Mouse (Mus musculus): ENCODE data around the gene Clock. TPM values are rescaled to one million over a fixed set of nuclear protein-coding genes. Genes with fewer than 3 reads are reported as not detected.
A peak's percentile ranks its signal among the peaks of the same experiment; 100 is the strongest.

Clock gene
- 10 to 100 TPM; 42.5 to 43.2 TPM for total RNA-seq (2021)

- peak; percentile 84 to 95 for DNase-seq (ENCODE audit: extremely low spot score in 1 of 2, low spot score in 2 of 2)
- intact Hi-C loops (cut with DNase I): loop anchor here (10.0 kb wide), 2 partner anchors 110 to 230 kb away; no protein-coding TSS in a partner anchor
These were observed at the start of gene Clock for GRCm38 (mm10) chr5:76304452-76305341. Clock (minus strand) TSS chr5:76304792.

GRCm38 (mm10) chr5:76351953-76352611 lies 47.5 kb upstream of the Clock start:
- DNase-seq (ENCODE audit: extremely low spot score in 1 of 2, low spot score in 2 of 2): peak; percentile 11 to 27
- intact Hi-C loops (cut with DNase I): no loop called here

DNA sequence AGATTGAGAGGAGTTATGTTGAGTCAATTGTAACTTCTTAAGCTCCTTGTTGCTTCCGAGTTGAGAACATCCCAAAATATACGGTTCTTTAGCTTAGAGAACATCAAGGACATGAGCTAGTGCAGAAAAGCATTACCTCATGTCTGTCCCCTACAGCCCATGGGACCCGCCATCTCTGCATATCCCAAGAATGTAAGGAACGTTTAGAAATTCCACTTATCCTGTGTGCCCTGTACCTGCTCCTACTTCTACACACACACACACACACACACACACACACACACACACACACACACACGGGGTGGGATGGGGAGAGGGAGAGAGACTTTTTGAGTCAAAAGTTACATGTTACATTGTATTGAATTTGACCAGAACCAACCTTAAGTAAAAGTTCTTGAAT lies 46.9 kb upstream of the Clock start:
- no peak for DNase-seq (ENCODE audit: extremely low spot score in 1 of 2, low spot score in 2 of 2)
- intact Hi-C loops (cut with DNase I): no loop called here

DNA sequence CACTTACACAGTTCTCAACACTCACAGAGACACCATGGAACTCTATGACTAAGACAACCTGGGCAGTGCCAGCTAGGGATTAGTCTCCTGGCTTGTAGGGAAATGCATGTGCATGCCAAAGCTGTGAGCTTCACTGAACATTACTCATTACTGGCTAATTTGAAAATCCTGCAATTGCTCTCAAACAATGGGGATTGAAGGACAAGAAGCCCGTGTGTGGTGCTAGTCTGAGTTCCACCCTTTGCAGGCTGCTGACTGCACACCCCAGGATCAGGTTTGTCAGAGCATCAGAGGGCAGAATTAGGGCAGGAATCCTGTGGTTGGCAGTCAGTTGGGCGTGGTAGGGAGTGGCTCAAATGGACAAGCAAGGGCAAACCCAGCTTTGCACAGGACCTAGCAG lies 41.5 kb upstream of the Clock start:
- peak in 1 of 2 experiments; percentile 21 for DNase-seq (ENCODE audit: extremely low spot score in 1 of 2, low spot score in 2 of 2)
- intact Hi-C loops (cut with DNase I): no loop called here

- intact Hi-C loops (cut with DNase I): no loop called here
- DNase-seq (ENCODE audit: extremely low spot score in 1 of 2, low spot score in 2 of 2): no peak
These were observed 36.3 kb upstream of the Clock start for GRCm38 (mm10) chr5:76340931-76341330.

DNA sequence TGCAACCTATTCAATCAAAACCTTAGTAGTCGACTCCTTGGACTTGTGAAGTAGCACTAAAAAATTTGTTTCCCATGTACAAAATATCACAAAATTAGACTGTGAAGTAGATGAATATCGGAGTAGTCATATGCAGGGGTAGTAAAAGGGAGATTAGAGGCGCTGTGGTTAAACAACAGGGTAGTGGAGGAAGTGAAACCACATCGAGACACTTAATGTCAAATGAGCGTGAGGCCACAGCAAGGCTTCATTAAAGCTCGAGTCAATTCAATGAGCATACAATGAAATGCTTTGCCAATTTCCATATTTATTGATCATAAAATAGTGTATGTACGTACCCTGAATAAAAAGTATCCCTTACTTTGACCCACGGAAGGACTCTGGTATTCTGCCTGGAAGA lies 32.5 kb upstream of the Clock start:
- intact Hi-C loops (cut with DNase I): no loop called here
- DNase-seq (ENCODE audit: extremely low spot score in 1 of 2, low spot score in 2 of 2): no peak

DNA sequence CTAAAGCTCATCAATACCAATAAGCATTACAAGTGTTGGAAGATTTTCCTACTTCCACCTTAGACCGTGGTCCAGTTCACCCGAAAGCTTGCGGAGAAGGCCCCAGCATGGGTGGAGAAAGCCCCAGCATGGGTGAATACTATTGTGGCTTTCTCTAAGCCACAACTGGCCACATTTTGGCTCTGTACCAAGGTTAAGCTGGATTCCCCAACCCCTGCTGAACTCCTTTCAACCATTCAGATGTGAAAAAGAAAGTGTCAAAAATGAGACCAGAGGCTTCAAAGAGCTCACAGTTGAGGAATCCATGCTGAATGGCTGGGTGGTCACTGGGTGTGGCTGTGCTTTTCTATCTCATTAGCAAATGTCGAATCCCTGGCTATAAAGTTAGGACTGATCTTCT lies 29.2 kb upstream of the Clock start:
- intact Hi-C loops (cut with DNase I): no loop called here
- DNase-seq (ENCODE audit: extremely low spot score in 1 of 2, low spot score in 2 of 2): no peak

- intact Hi-C loops (cut with DNase I): no loop called here
- DNase-seq (ENCODE audit: extremely low spot score in 1 of 2, low spot score in 2 of 2): no peak
These were observed 26.4 kb upstream of the Clock start, which contains the start of gene Pdcl2 for GRCm38 (mm10) chr5:76330953-76331352. Pdcl2 (minus strand) TSS chr5:76331156.

GRCm38 (mm10) chr5:76327296-76327695 lies 22.7 kb upstream of the Clock start:
- intact Hi-C loops (cut with DNase I): no loop called here
- DNase-seq (ENCODE audit: extremely low spot score in 1 of 2, low spot score in 2 of 2): no peak

- no peak for DNase-seq (ENCODE audit: extremely low spot score in 1 of 2, low spot score in 2 of 2)
These were observed 20.5 kb upstream of the Clock start for GRCm38 (mm10) chr5:76325113-76325512.

DNA sequence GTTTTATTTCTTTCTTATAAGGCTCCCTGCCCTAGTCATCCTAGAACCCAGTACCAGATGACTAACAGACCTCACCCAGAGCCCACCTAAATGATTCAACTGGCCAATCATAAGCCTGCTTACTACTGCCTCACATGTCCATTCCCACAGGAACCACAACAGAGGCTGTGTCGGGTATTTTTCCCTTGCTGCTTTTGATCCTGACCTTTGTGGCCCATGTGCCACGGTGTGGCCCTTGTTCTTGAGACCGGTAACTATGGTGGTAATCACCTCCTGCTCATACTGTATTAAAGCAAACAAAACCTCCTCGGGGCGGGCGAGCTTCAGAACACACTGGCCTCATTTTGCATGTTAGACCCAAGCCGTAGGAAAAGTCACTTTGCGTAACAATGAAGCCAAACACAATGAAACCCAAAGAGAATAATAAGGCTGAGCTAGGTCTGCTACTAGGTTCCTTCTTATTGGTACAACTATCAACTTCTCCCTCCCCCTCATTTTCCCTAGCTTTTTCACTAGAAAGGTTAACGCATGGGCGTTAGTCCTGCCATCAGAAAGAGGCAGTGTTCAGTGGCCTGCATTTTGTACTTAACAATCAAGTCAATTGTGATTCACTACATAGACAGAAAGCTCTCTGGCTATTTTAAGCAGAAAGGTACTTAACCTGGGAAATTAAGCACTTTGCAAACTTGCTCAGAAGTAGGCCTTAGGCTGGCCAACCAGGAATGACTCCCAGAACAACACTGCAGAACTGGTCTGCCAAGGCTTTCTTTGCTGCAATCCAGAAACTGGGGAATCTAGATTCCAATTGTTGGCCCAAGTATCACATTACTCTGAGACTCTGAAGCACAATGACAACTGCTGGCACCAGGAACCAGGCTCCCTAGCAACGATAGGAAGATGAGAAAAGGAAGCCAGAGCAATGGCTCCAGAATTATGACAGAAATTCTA lies 16.9 kb upstream of the Clock start:
- intact Hi-C loops (cut with DNase I): no loop called here

More at GRCm38 (mm10) chr5:76325113-76325512, 20.5 kb upstream of the Clock start:
- intact Hi-C loops (cut with DNase I): no loop called here

DNA sequence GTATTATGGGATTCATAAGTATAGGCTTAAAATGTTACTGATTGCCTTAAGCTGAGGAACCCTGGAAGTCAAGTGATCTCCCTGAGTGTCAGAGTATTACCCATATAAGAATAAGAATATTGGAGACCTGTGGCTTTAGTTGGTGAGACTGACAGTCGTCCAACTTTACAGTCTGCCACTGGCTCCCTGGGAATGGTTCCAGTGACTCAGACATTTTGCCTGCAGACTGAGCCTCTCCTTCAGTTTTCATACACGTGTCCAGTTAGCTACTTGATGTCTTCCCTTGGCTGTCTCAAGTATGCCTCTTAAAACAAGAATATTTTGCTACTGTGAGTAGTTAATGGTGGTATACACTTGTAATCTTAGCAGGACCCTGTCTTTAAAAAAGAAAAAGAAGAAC lies 3.6 kb upstream of the Clock start:
- intact Hi-C loops (cut with DNase I): loop anchor here (10.0 kb wide), 2 partner anchors 107 to 227 kb away; no protein-coding TSS in a partner anchor
- no peak for DNase-seq (ENCODE audit: extremely low spot score in 1 of 2, low spot score in 2 of 2)

More for the DNA sequence above, 16.9 kb upstream of the Clock start:
- DNase-seq (ENCODE audit: extremely low spot score in 1 of 2, low spot score in 2 of 2): no peak

DNA sequence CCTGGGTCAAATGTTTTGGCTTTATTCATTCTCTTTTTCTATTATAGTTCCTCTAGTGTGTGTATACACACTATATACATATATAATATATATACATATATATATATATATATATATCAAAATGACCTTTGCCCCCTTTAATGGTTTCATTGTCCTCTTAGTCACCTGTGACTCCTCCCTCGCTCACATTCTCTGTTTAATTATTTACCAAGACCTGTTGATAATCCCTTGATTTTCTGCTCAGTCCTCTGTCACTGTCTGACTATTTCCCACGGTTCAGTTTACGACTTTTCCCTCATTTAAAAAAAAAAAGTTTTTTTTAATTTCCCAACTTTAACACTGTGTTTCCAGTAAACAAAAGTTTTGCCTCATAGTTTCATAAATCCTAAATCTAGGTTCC lies 1.7 kb upstream of the Clock start:
- intact Hi-C loops (cut with DNase I): loop anchor here (10.0 kb wide), 2 partner anchors 109 to 229 kb away; no protein-coding TSS in a partner anchor
- DNase-seq (ENCODE audit: extremely low spot score in 1 of 2, low spot score in 2 of 2): no peak

DNA sequence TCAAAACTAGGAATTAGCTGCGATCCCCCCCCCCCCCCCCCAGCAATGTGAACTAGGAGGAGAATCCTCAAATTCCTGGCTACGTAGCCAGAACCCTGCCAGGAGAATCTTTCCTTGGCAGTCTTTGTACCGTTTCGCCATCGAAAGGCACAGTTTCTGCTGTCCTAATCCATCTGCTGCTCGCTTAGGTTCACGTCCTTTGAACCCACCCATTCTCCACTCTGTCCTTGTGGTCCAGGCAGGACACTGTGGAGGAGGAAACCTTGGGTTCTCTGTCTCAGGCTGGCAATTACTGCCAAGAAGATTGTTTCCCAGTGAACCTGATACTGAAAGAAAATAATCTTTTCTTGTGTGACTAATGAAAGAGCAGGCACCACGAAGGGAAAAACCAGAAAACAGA lies 1.0 kb upstream of the Clock start:
- no peak for DNase-seq (ENCODE audit: extremely low spot score in 1 of 2, low spot score in 2 of 2)
- intact Hi-C loops (cut with DNase I): loop anchor here (10.0 kb wide), 2 partner anchors 109 to 229 kb away; no protein-coding TSS in a partner anchor

- intact Hi-C loops (cut with DNase I): loop anchor here (10.0 kb wide), 2 partner anchors 111 to 231 kb away; no protein-coding TSS in a partner anchor
- peak; percentile 57 to 93 for DNase-seq (ENCODE audit: extremely low spot score in 1 of 2, low spot score in 2 of 2)
These were observed 694 bp downstream of the Clock start for GRCm38 (mm10) chr5:76303745-76304451.

DNA sequence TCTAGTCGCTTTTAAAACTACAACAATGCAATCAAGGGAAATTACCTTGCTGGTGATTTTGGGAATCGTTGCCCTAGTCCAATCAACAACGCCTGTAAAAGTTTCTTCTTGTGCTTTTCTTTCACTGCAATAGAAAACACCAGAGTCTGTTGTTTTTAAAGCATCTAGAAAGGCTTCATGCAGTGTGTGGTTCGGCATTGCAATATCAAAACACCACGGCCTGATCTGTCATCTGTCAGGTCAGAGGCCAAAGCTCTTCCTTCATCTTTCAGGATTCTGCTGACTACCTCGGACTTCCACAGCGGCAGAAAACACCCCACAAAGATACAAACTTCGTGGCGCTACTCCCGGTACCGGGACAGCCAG lies 1.2 kb downstream of the Clock start:
- peak in 1 of 2 experiments; percentile 5 for DNase-seq (ENCODE audit: extremely low spot score in 1 of 2, low spot score in 2 of 2)
- intact Hi-C loops (cut with DNase I): loop anchor here (10.0 kb wide), 2 partner anchors 111 to 231 kb away; no protein-coding TSS in a partner anchor

DNA sequence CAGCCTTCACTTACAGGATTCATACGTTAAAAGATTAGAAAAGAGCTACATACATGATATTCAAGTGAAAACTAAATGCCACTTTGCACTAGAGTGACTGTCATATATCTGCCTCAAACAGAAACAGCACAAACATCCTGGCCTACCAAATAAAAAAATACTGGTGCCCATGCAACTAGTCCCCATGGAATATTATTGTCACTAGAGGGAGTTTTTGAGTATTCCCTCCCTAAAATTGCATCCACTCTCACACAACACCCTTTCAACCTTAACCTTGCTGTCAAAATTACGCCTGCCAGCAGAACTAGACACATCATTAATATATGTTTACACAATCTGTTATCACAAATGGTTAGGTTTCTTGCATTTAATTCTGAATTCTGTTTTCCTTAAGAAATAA lies 2.6 kb downstream of the Clock start:
- intact Hi-C loops (cut with DNase I): loop anchor here (10.0 kb wide), 2 partner anchors 113 to 233 kb away; no protein-coding TSS in a partner anchor
- no peak for DNase-seq (ENCODE audit: extremely low spot score in 1 of 2, low spot score in 2 of 2)

DNA sequence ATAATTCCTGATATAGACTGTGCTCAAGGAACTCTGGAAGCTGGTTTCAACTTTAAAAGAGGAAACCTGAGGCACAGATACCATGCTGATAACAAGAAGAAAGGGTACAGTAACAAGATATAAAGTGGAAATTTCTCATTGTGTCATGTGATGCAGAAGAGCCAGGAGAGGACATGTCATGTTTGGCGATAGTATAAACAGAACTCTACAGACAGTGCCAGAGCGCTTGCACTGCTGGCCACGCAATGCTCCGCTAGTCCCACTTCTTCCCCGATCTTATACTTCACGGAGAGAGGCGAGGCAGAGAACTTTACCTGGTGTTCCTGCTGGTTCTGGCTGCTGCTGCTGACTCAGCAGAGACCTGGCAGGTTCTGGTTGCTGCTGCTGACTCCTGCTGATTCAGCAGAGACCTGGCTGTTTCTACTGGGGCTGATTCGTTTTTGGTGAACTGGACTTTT lies 15.3 kb downstream of the Clock start:
- no peak for DNase-seq (ENCODE audit: extremely low spot score in 1 of 2, low spot score in 2 of 2)
- intact Hi-C loops (cut with DNase I): no loop called here
